Comparison of ENCODE assay signal across 8 mouse cellular contexts in genomic region chr6:87850900-87851614, GRCm38 (mm10). TPM values are rescaled to one million over a fixed set of nuclear protein-coding genes. Genes with fewer than 3 reads are reported as not detected.
A peak's percentile ranks its signal among the peaks of the same experiment; 100 is the strongest.
DNase-seq lines count a peak whose midpoint lies in the region; ATAC-seq and TF ChIP-seq lines count a peak whose summit lies in the region.

Gene Cnbp (minus strand): TSS chr6:87851106.

- peak within 1 kb of the TSS; percentile 90 for H3K4me2 ChIP-seq in forebrain, embryonic 15.5 days (replicated peaks)

- H3K9ac ChIP-seq in forebrain, embryonic 15.5 days (replicated peaks), result peak within 1 kb of the TSS; percentile 99

- peak; percentile 89 for TF ChIP-seq POLR2A in lung, adult 2 months (IDR thresholded peaks at IDR 0.05; ENCODE audit: borderline replicate concordance, extremely low read depth, low read depth, low read length)

- peak within 1 kb of the TSS; percentile 96 for H3K4me3 ChIP-seq in forebrain, embryonic 15.5 days
- H3K4me3 ChIP-seq in lung, adult 2 months (replicated peaks; ENCODE audit: extremely low read depth, low read depth, low read length), result peak within 1 kb of the TSS; percentile 98

- WGBS in forebrain, embryonic 15.5 days, result under 1% methylated on average over 55 of the region's 55 CpGs
- under 1% methylated on average over 55 of the region's 55 CpGs for WGBS in lung, adult 2 months

- no peak for TF ChIP-seq CTCF in lung, adult 2 months (IDR thresholded peaks at IDR 0.05; ENCODE audit: insufficient read depth, low read length)

- peaks cover 35% of the 10 kb centered on the region for H3K4me1 ChIP-seq in forebrain, embryonic 15.5 days
- peaks cover 15% of the 10 kb centered on the region for H3K4me1 ChIP-seq in lung, adult 2 months (ENCODE audit: control insufficient read depth, insufficient read depth, low read length)

- H3K27me3 ChIP-seq in forebrain, embryonic 15.5 days, result 0 out of 2 replicates have a peak, but pooled peaks cover 3% of the 10 kb centered on the region

- H3K9me3 ChIP-seq in forebrain, embryonic 15.5 days, result no peaks in the 10 kb centered on the region

- H3K27ac ChIP-seq in forebrain, embryonic 15.5 days (replicated peaks), result peak within 1 kb of the TSS; percentile 94

- no peaks in the 10 kb centered on the region for H3K36me3 ChIP-seq in forebrain, embryonic 15.5 days

- peak; percentile 97 for DNase-seq in ES-CJ7 (ENCODE audit: low read depth, low spot score)
- DNase-seq in cerebellum, adult 11 months, result peak; percentile 97
- peak; percentile 93 for DNase-seq in heart, postnatal 25 days (ENCODE audit: low spot score)
- DNase-seq in layer of hippocampus, adult 18-20 months (ENCODE audit: low spot score in 2 of 2), result peak; percentile 96 to 98
- peak; percentile 95 for DNase-seq in lung, adult 2 months
- peak; percentile 93 for DNase-seq in thymus, adult 18-20 months

- ATAC-seq in forebrain, embryonic 15.5 days (replicated peaks), result peak; percentile 99
- ATAC-seq in neutrophil, adult 5-6 weeks (ENCODE audit: extremely low read depth, insufficient number of reproducible peaks, low FRiP score, poor library complexity, severe bottlenecking), result peak; percentile 96

- intact Hi-C loops in heart, postnatal 25 days (cut with DNase I), result loop anchor here (2.0 kb wide), 1 partner anchor 36 kb away; the partner anchor contains the start of gene Copg1

RNA-seq across cellular contexts. Expression of gene Cnbp, which starts in this region (rescaled TPM):
- polyA plus RNA-seq in forebrain, embryonic 15.5 days (2015; fragmentation: Nextera tagmentation; extraction: Ambion mirVana), result 741 and 747 TPM in 2 replicates
- 100 to 1,000 TPM; 279 to 311 TPM for total RNA-seq in heart, postnatal 25 days (2021)
- total RNA-seq in layer of hippocampus, adult 18-20 months (2021), result 100 to 1,000 TPM; 261 to 266 TPM
- 140 and 217 TPM in 2 replicates for polyA plus RNA-seq in lung, adult 2 months (2012; rRNA removed)
- 523 and 558 TPM in 2 replicates for total RNA-seq in neutrophil, adult 5-6 weeks (2017)

Comparison
In these comparisons a context has a peak if more than half of its experiments do, and no peak if none do; other contexts are left out.
1. Peak in every context shown above with its lines: DNase-seq, ATAC-seq, H3K4me3 ChIP-seq and H3K27ac ChIP-seq.